Mouse (Mus musculus) CD4-positive naive resting alpha-beta T cell, adult 57 days (primary cell): Measurements from ENCODE around the gene Lbx1. TPM values are rescaled to one million over a fixed set of nuclear protein-coding genes. Genes with fewer than 3 reads are reported as not detected.

Source experiments
- total RNA-seq: library from RNA; stranded (reverse); gene quantifications from one replicate; pipeline ENCODE4 v1.2.4, GENCODE M21; 2023

Lbx1 gene
- not detected for total RNA-seq

DNA sequence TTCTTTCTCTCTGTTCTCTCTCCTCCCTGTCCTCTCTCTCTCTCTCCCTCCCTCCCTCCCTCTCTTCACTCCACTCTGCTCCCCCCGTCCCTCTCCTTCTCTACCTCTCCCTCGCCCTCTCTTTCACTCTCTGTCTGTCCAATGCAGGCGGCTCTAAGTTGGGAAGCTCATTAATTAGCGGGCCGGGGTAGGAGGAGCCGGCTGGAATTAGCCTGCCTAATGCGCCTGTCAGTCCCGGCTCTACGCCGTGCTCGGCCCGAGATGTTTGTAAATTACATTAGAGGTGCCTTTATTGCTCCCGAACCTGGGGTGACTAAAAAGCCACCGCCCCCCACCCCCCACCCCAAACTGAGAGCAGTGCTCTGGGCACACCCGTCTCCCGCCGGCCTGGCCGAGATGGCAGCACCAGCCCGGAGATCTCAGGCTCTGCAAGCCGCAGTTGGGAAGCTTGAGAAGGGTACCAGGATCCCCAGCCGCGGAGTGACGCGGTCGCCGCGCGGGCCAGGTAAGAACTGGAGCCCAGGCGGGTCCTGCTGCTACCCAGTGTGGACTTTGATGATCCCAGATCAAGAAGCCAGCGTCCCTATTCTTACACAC lies at the start of gene Lbx1:
TSS of gene Lbx1 (minus strand) at position 47 of the 597 bp plus-strand sequence.

Other genes with a start within 250 kb of the Lbx1 start
- gene Sema4g, start 246.7 kb downstream of the Lbx1 start, total RNA-seq = 0.35 TPM
- gene Twnk, start 230.1 kb downstream of the Lbx1 start, total RNA-seq = 12.1 TPM
- gene Mrpl43, start 229.4 kb downstream of the Lbx1 start, total RNA-seq = 21.1 TPM
- 2.4 TPM for gene Lzts2, start 221.4 kb downstream of the Lbx1 start, total RNA-seq
- not detected for gene Pdzd7, start 190.1 kb downstream of the Lbx1 start, total RNA-seq
- 53.8 TPM for gene Sfxn3, start 188.3 kb downstream of the Lbx1 start, total RNA-seq
- not detected for gene Kazald1, start 160.6 kb downstream of the Lbx1 start, total RNA-seq
- not detected for gene Tlx1, start 85.1 kb downstream of the Lbx1 start, total RNA-seq
- gene Btrc, start 127.9 kb upstream of the Lbx1 start, total RNA-seq = 18.7 TPM